Mouse (Mus musculus) heart, embryonic 16.5 days (tissue): ENCODE data around the gene Mapk3. TPM values are rescaled to one million over a fixed set of nuclear protein-coding genes. Genes with fewer than 3 reads are reported as not detected.
A peak's percentile ranks its signal among the peaks of the same experiment; 100 is the strongest.

Experiments used
- ATAC-seq: fragments of 200-750 bp; cut with Nextera tagmentation; replicated peaks from 2 replicates; pipeline ENCODE4 v1.8.0; 2017; ENCODE audit warnings: moderate number of reproducible peaks; ENCODE audit not compliant: insufficient read depth, low FRiP score; ENCODE audit errors: extremely low read depth
- H3K27ac ChIP-seq: fragments of 300-500 bp; sonication (generic); 2 replicates; pipeline ENCODE4 v1.5.1; 2014; ENCODE audit warnings: mild to moderate bottlenecking, low read length, control low read depth, moderate library complexity
- H3K27me3 ChIP-seq: fragments of 300-500 bp; sonication (generic); 2 replicates; pipeline ENCODE4 v1.6.1; 2014; ENCODE audit warnings: low read length, mixed read lengths; ENCODE audit not compliant: control insufficient read depth, insufficient read depth
- H3K36me3 ChIP-seq: fragments of 300-500 bp; sonication (generic); 2 replicates; pipeline ENCODE4 v1.6.1; 2014; ENCODE audit not compliant: control insufficient read depth, insufficient read depth
- H3K4me1 ChIP-seq: fragments of 300-500 bp; sonication (generic); 2 replicates; pipeline ENCODE4 v1.6.1; 2014; ENCODE audit warnings: low read length, mixed read lengths; ENCODE audit not compliant: control insufficient read depth, insufficient read depth
- H3K4me2 ChIP-seq: fragments of 300-500 bp; sonication (generic); 2 replicates; pipeline ENCODE4 v1.6.1; 2014; ENCODE audit warnings: low read depth, mild to moderate bottlenecking, control low read depth, low read length
- H3K4me3 ChIP-seq: fragments of 300-500 bp; sonication (generic); 2 replicates; pipeline ENCODE4 v1.5.1; 2014; ENCODE audit warnings: mild to moderate bottlenecking, control low read depth, low read length
- H3K9ac ChIP-seq: fragments of 300-500 bp; sonication (generic); 2 replicates; pipeline ENCODE4 v1.6.1; 2014; ENCODE audit warnings: low read length, control low read depth
- H3K9me3 ChIP-seq: fragments of 300-500 bp; sonication (generic); replicated peaks from 2 replicates; pipeline ENCODE4 v1.6.1; 2016; ENCODE audit warnings: low read length; ENCODE audit not compliant: control insufficient read depth
- WGBS: fragments of 180-500 bp; shearing (Covaris S2); extraction: QIAGEN DNeasy Blood & Tissue Kit; methylation state at CpG from one replicate; pipeline ENCODE4 v1.1.7; 2014; 5-methylcytosine and 5-hydroxymethylcytosine counted together
- polyA plus RNA-seq: library from polyadenylated mRNA; unstranded; fragments of >200 nt; fragmentation: Nextera tagmentation; extraction: Ambion mirVana; gene quantifications from 2 replicates; pipeline ENCODE4 v1.2.1, GENCODE M21; 2015

The Mapk3 gene
- polyA plus RNA-seq, 1 experiment from 2014 or later, result 58.6 TPM

DNA sequence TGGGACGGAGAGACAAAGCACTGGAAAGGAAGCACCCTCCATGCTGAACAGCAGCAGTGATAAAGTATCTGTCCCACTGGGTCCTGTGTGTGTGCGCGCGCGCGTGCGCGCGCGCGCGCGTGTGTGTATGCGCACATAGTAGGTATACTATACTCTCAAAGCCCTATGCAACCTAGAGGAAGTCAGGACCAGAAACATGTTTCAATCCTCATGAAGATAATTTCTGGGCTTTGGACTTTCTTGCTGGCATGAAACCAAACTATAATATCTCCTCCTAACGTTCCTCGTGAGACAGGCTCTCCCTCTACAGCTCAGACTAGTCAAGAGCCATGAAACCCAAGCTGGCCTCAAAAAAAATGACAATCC, 41.6 kb downstream of the Mapk3 start:
- peaks cover 26% of the 10 kb centered on the region for H3K4me1 ChIP-seq
- H3K27me3 ChIP-seq, result no peaks in the 10 kb centered on the region
- WGBS, result 83% methylated on average over 16 of the region's 16 CpGs
- H3K4me3 ChIP-seq, result no peak overlapping the region
- no peak overlapping the region for H3K27ac ChIP-seq
- no peaks in the 10 kb centered on the region for H3K9me3 ChIP-seq
- H3K36me3 ChIP-seq, result peaks cover 13% of the 10 kb centered on the region
- H3K4me2 ChIP-seq, result no peak overlapping the region
- H3K9ac ChIP-seq, result no peak overlapping the region
- ATAC-seq, result no peak

DNA sequence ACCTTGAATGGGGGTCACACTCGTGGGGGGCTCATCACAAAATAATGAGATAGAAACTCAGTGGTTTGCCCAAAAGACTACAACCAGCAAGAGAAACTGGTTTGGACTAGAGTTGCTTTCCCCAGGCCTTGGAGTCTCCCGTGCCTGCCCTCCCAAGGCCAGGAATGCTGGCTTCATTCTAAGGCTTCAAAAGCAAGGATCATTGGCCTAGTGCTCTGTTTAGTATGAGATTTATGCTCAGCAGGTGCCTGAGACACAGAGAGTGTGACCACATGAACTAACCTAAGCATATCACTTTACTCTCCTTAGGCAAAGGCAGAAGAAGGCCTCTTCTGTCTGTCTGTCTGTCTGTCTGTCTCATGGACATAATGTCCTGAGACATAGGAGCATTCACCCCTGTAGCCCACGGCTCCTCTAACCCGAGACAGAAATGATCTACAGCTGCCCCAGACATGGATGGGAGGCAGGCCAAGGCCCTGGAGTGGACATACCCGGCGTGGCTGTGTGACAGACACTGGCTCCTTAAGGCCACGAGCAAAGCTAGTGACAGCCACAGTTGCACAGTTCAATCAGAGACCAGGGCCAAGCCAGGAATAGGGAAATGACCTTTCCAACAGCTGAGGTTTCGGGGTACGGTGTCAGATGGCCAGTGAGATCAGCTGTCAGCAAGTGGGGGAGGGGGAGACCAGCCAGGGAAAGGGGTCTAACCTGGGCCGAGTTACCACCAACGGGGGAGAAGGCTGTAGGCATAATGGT, 42.9 kb downstream of the Mapk3 start:
- Histone ChIP-seq H3K27me3 (no peaks in the 10 kb centered on the region), H3K9ac (no peak overlapping the region), H3K36me3 (no peaks in the 10 kb centered on the region; the same call in 1 of the 2 replicates), H3K4me2 (no peak overlapping the region), H3K9me3 (no peaks in the 10 kb centered on the region), H3K4me3 (no peak overlapping the region), H3K27ac (no peak overlapping the region), H3K4me1 (peaks cover 17% of the 10 kb centered on the region)
- ATAC-seq, result no peak
- WGBS, result 80% methylated on average over 11 of the region's 11 CpGs

DNA sequence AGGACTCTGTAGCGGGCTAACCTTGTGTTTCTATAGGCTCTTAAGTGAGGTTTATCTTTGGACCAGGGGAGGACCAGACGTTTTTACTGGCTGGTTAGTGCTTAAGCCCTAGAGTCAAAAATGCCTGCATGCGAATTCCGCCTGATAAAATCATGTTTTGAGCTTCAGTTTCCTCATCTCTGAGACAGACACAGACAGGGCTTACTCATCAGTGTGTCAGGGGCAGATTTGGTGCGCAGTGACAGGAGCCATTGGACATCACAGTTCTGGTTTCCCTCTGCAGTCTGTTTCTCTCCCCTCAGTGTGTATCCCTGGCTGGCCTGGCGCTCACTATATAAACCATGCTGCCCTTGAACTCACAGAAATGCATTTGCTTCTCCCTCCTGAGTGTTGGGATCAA, 43.8 kb downstream of the Mapk3 start:
- Histone ChIP-seq H3K9me3 (no peaks in the 10 kb centered on the region), H3K4me2 (no peak overlapping the region), H3K4me1 (peaks cover 18% of the 10 kb centered on the region), H3K27me3 (no peaks in the 10 kb centered on the region), H3K4me3 (no peak overlapping the region), H3K27ac (no peak overlapping the region), H3K9ac (no peak overlapping the region), H3K36me3 (no peaks in the 10 kb centered on the region)
- no peak for ATAC-seq
- WGBS, result 82% methylated on average over 6 of the region's 6 CpGs

DNA sequence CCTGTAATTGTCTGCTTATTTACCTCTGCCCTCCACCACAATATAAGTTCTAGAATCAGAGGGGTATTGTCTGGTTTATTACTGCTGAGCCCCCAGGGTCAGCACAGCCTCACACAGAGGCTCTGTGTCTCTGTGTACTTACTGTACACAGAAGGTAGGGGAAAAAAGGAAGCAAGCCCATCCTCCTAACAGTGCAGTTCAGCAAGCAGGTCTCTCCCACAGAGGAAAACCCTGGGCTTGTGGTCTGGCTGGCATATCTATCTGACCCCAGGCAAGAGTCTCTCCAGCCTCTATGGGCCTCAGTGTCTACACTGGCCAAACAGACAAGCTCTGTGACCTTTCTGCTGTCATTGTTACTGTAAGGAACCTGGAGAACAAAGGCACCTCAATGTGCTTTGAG, 44.4 kb downstream of the Mapk3 start:
- no peaks in the 10 kb centered on the region for H3K27me3 ChIP-seq
- no peak overlapping the region for H3K4me2 ChIP-seq
- H3K9ac ChIP-seq, result no peak overlapping the region
- no peak overlapping the region for H3K27ac ChIP-seq
- no peaks in the 10 kb centered on the region for H3K36me3 ChIP-seq
- H3K9me3 ChIP-seq, result no peaks in the 10 kb centered on the region
- peaks cover 23% of the 10 kb centered on the region for H3K4me1 ChIP-seq
- no peak for ATAC-seq
- no peak overlapping the region for H3K4me3 ChIP-seq

DNA sequence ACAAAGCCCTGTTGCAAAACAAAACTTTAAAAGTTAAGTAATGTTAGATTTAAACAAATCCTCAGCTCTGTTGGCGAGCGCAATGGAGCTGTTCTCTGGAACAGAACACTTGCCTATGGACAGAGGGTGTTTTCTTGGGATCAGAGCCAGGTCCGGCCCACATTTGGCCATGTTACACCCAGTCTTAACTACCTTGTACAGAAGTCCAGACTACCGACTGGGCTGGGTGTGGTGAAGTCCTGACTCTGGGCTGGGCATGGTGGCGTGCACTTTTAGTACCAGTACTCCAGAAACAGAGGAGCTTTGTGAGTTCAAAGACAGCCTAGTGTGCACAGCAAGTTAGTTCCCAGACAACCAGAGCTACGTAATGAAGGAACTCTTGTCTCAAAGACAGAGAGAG, 47.6 kb downstream of the Mapk3 start:
- Histone ChIP-seq H3K4me3 (no peak overlapping the region), H3K4me1 (peaks cover 15% of the 10 kb centered on the region), H3K9me3 (no peaks in the 10 kb centered on the region), H3K27ac (no peak overlapping the region), H3K4me2 (no peak overlapping the region), H3K9ac (no peak overlapping the region), H3K27me3 (no peaks in the 10 kb centered on the region), H3K36me3 (no peaks in the 10 kb centered on the region)
- WGBS, result 67% methylated on average over 6 of the region's 6 CpGs
- ATAC-seq, result no peak

DNA sequence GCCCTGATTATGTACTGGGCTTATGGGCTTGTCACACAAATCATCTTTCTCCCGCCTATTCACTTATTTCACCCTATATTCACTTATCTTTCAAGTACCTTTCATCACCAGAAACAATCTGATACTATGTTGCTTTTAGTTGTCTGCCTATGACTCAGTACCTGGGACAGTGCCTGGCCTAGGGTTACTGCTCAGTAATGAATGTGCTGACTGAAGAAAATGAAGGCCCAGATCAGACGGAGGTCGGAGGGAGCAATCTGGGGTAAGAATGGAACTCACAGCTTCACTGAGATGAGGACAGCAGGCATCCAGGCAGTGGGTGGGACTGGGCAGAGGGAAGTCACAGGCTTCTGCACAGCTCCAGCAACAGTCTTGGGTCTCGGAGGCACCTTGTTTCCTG, 48.0 kb downstream of the Mapk3 start:
- no peaks in the 10 kb centered on the region for H3K9me3 ChIP-seq
- H3K27me3 ChIP-seq, result no peaks in the 10 kb centered on the region
- peaks cover 15% of the 10 kb centered on the region for H3K4me1 ChIP-seq
- WGBS, result 52% methylated on average over 4 of the region's 4 CpGs
- no peak overlapping the region for H3K27ac ChIP-seq
- H3K4me3 ChIP-seq, result peak overlapping the region; percentile 63; the same call in 1 of the 2 replicates
- ATAC-seq, result no peak
- peak overlapping the region; percentile 66 for H3K4me2 ChIP-seq
- no peaks in the 10 kb centered on the region for H3K36me3 ChIP-seq
- H3K9ac ChIP-seq, result peak overlapping the region; percentile 68

DNA sequence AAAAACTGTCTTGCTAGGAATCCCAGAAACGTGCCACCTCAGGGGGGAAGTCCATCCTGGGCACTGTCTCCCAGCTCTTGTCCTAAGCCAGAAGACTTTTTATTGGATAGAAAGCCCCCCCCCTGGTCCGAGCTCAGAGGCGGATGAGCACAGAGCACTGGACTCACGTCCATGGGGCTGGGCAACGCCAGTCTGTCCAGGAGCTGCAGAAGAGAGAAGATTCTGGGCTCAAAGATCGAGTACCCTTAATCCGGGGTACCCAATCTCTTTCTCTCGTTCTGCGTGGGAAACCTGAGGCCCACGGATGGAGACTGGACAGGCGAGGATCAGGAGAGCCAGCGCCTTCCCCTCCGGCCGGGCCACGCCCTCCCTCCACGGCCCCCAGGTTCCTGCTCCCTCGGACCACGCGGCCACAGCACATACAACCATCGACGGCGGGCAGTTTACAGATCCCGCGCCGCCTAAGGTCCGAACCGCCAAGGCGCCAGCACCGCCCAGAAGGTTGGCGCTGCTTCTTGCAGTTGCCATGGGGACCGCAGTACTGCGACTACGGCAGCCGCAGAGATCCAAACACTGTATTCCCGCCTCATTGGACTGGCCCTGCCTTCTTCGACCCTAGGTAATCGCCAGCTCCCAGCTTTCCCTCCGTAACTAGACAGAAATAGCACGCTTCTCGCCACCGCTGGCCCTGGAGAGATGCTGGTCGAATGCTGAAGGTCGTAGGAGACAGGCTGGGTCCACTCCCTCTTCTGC, 49.5 kb downstream of the Mapk3 start:
- H3K9me3 ChIP-seq, result no peaks in the 10 kb centered on the region
- peak overlapping the region; percentile 90 for H3K27ac ChIP-seq
- H3K4me3 ChIP-seq, result peak overlapping the region; percentile 63
- WGBS, result under 1% methylated on average over 43 of the region's 43 CpGs
- peak overlapping the region; percentile 68 for H3K9ac ChIP-seq
- H3K36me3 ChIP-seq, result no peaks in the 10 kb centered on the region
- ATAC-seq, result peak; percentile 92
- no peaks in the 10 kb centered on the region for H3K27me3 ChIP-seq
- peaks cover 15% of the 10 kb centered on the region for H3K4me1 ChIP-seq
- H3K4me2 ChIP-seq, result peak overlapping the region; percentile 66

DNA sequence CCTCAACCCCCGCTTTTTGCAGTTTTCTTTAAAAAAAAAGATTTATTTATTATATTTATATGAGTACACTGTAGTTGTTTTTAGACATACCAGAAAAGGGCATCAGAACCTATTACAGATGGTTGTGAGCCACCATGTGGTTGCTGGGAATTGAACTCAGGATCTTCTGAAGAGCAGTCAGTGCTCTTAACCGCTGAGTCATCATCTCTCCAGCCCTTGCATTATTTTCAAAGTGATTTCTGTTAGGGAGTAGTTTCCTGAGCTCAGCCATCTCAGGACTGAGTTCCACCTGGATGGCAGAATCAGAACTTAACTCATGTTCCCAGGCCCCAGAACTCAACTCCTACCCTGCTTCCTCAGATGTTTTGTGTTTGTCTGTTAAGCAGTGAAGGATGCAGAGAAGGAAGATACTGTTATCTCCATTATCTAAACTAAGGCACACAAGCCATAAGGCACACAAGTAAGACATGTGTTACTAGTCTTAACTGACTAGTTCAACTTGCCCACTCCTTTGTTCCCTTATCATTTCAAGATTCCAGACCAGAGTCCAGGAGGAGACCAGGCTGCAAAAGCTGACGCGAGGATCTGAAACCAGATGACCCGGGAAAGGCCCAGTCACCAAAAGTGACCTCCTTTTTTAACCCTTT, 50.4 kb downstream of the Mapk3 start:
- Histone ChIP-seq H3K9ac (peak overlapping the region; percentile 68), H3K4me2 (peak overlapping the region; percentile 66; the same call in 1 of the 2 replicates), H3K4me1 (peaks cover 15% of the 10 kb centered on the region), H3K9me3 (no peaks in the 10 kb centered on the region), H3K27ac (peak overlapping the region; percentile 90), H3K27me3 (no peaks in the 10 kb centered on the region), H3K36me3 (no peaks in the 10 kb centered on the region), H3K4me3 (no peak overlapping the region)
- ATAC-seq, result no peak
- 54% methylated on average over 5 of the region's 5 CpGs for WGBS
